Mouse (Mus musculus): Measurements from ENCODE around the gene Clec4a1. TPM values are rescaled to one million over a fixed set of nuclear protein-coding genes. Genes with fewer than 3 reads are reported as not detected.

Gene Clec4a1
- polyA plus RNA-seq, 1 experiment from 2014 or later: 0.13 TPM

DNA sequence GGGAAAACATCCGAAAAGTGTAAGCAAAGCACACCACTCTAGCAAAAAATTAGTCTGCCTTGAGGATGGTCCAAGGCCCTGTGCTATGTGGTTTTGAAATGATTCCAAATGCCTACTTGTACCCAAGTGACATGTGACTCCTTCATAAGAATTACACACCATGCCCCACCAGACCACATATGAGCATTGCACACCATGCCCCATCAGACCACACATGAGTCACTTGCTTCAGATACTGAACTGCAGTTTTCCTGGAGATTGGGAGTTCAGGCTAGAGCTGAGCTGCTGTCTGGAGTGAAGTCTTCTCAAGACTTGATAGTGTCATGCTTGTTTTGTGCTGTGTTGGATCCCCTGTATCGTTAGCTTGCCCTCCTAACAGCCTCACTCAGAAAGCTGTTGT, 32.0 kb upstream of the Clec4a1 start:
- no peaks in the 10 kb centered on the region for H3K9me3 ChIP-seq (ENCODE audit: control insufficient read depth, low read length)
- H3K9ac ChIP-seq (replicated peaks; ENCODE audit: low read depth, low read length): no peak overlapping the region
- no peak for ATAC-seq (ENCODE audit: low read depth)
- WGBS: 93% methylated on average over 2 of the region's 2 CpGs
- no peaks in the 10 kb centered on the region for H3K27me3 ChIP-seq (ENCODE audit: control insufficient read depth, insufficient read depth, low read length)
- no peak overlapping the region for H3K4me2 ChIP-seq (ENCODE audit: low read depth, low read length)
- H3K27ac ChIP-seq (ENCODE audit: low read depth, low read length): no peak overlapping the region
- H3K4me1 ChIP-seq (ENCODE audit: control insufficient read depth, insufficient read depth, low read length): no peaks in the 10 kb centered on the region
- H3K36me3 ChIP-seq (ENCODE audit: control insufficient read depth, insufficient read depth, low read length): peaks cover 42% of the 10 kb centered on the region
- H3K4me3 ChIP-seq (ENCODE audit: low read depth, low read length): no peak overlapping the region

DNA sequence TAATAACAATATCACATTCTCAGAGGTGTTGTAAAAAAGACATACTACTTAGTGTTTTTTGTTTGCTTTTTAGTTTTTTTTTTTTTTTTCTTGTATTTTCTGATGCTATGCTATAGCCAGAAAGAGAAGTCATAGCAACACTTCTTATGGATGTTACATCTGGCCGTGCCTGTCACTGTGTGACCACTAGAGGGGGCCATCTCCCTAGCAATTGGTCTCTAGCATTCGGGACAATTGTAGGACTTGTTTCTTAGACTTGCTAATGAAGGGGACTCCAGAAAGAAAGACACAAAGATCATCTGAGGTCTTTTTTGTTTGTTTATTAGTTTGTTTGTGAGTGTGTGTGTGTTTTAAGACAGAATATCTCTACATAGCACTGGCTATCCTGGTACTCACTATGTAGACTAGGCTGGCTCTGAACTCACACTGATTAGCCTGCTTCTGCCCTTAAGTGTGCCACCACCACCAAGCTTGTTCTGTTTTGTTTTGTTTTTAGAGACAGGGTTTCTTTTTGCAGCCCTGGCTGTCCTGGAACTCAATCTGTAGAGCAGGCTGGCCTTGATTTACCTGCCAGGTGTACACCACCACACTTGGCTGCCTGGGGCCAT, 29.1 kb upstream of the Clec4a1 start:
- peak; percentile 66; the same call in 1 of the 2 replicates for ATAC-seq (ENCODE audit: low read depth)
- H3K4me3 ChIP-seq (ENCODE audit: low read depth, low read length): no peak overlapping the region
- 8% methylated on average over 2 of the region's 2 CpGs for WGBS

DNA sequence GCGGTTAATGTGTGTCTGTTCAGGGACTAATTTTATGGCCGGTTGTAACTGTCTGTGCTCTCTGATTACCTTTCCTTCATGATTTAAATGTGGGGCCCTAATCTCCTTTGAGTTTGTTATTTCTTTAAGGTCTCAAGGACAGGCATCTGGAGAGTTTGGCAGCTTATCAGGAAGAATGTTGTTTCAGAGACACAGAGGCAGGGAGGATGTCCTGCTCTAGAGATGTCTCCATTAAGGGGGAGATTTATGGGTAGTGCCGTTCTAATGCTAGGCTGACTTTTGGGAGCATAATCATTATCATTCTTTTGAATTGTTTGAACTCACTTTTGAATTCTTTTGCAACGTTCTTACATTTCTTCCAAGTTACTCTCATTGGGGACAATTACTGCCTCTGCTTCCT, 1.7 kb upstream of the Clec4a1 start:
- Histone ChIP-seq H3K27ac (ENCODE audit: low read depth, low read length) (no peak overlapping the region), H3K9ac (replicated peaks; ENCODE audit: low read depth, low read length) (no peak overlapping the region), H3K4me3 (ENCODE audit: low read depth, low read length) (no peak overlapping the region), H3K4me2 (ENCODE audit: low read depth, low read length) (no peak overlapping the region), H3K27me3 (ENCODE audit: control insufficient read depth, insufficient read depth, low read length) (no peaks in the 10 kb centered on the region), H3K36me3 (ENCODE audit: control insufficient read depth, insufficient read depth, low read length) (no peaks in the 10 kb centered on the region), H3K4me1 (ENCODE audit: control insufficient read depth, insufficient read depth, low read length) (no peaks in the 10 kb centered on the region), H3K9me3 (ENCODE audit: control insufficient read depth, low read length) (no peaks in the 10 kb centered on the region)
- WGBS: 36% methylated on average over 4 of the region's 4 CpGs
- no peak for ATAC-seq (ENCODE audit: low read depth)

More for the DNA sequence above, 29.1 kb upstream of the Clec4a1 start:
- no peak overlapping the region for H3K27ac ChIP-seq (ENCODE audit: low read depth, low read length)
- H3K4me1 ChIP-seq (ENCODE audit: control insufficient read depth, insufficient read depth, low read length): no peaks in the 10 kb centered on the region
- H3K36me3 ChIP-seq (ENCODE audit: control insufficient read depth, insufficient read depth, low read length): peaks cover 17% of the 10 kb centered on the region
- H3K9ac ChIP-seq (replicated peaks; ENCODE audit: low read depth, low read length): no peak overlapping the region
- H3K9me3 ChIP-seq (ENCODE audit: control insufficient read depth, low read length): no peaks in the 10 kb centered on the region
- H3K4me2 ChIP-seq (ENCODE audit: low read depth, low read length): no peak overlapping the region
- no peaks in the 10 kb centered on the region for H3K27me3 ChIP-seq (ENCODE audit: control insufficient read depth, insufficient read depth, low read length)

DNA sequence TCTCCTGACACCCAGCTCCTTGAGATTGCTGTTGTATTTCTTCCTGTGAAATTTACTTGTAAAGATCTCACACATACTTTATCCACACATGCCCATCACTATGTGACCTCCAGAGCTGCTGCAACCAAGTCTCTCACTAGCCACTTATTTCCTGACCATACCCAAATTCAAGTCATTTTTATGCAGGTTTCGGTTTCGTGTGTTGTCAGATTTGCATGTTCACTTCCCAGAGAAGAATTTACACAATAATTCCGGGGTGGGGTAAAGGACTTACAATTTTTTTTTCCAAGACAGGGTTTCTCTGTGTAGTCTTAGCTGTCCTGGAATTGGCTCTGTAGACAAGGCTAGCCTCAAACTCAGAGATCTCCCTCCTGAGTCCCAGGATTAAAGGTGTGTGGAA, 13.2 kb downstream of the Clec4a1 start:
- 89% methylated on average over 3 of the region's 3 CpGs for WGBS
- no peak for ATAC-seq (ENCODE audit: low read depth)
- Histone ChIP-seq H3K27ac (ENCODE audit: low read depth, low read length) (no peak overlapping the region), H3K9me3 (ENCODE audit: control insufficient read depth, low read length) (no peaks in the 10 kb centered on the region), H3K27me3 (ENCODE audit: control insufficient read depth, insufficient read depth, low read length) (no peaks in the 10 kb centered on the region), H3K9ac (replicated peaks; ENCODE audit: low read depth, low read length) (no peak overlapping the region), H3K4me3 (ENCODE audit: low read depth, low read length) (no peak overlapping the region), H3K4me2 (ENCODE audit: low read depth, low read length) (no peak overlapping the region), H3K36me3 (ENCODE audit: control insufficient read depth, insufficient read depth, low read length) (no peaks in the 10 kb centered on the region), H3K4me1 (ENCODE audit: control insufficient read depth, insufficient read depth, low read length) (no peaks in the 10 kb centered on the region)

DNA sequence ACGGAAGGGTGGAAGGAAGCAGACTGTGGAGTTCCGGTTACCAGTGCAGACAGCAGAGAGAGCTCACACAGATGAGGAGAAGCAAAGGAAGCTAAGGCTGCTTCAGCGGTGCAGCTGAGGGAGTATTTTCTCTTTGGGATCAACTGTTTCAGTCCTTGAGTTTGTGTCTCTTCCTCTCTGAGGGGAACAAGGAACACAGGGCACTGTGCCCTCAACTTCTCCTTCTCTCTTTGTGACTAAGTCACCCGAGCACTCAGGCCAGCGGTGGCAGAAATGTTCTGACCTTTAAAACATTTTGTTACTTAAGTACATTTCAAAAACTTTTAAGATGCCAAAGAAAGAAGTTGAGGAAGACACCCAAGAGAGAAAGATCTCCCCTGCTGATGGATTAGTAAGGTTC, 18.0 kb downstream of the Clec4a1 start:
- ATAC-seq (ENCODE audit: low read depth): no peak
- H3K27ac ChIP-seq (ENCODE audit: low read depth, low read length): no peak overlapping the region
- H3K4me2 ChIP-seq (ENCODE audit: low read depth, low read length): no peak overlapping the region
- no peak overlapping the region for H3K9ac ChIP-seq (replicated peaks; ENCODE audit: low read depth, low read length)
- 86% methylated on average over 5 of the region's 5 CpGs for WGBS
- H3K4me1 ChIP-seq (ENCODE audit: control insufficient read depth, insufficient read depth, low read length): no peaks in the 10 kb centered on the region
- no peak overlapping the region for H3K4me3 ChIP-seq (ENCODE audit: low read depth, low read length)
- no peaks in the 10 kb centered on the region for H3K9me3 ChIP-seq (ENCODE audit: control insufficient read depth, low read length)
- no peaks in the 10 kb centered on the region for H3K27me3 ChIP-seq (ENCODE audit: control insufficient read depth, insufficient read depth, low read length)
- H3K36me3 ChIP-seq (ENCODE audit: control insufficient read depth, insufficient read depth, low read length): no peaks in the 10 kb centered on the region

DNA sequence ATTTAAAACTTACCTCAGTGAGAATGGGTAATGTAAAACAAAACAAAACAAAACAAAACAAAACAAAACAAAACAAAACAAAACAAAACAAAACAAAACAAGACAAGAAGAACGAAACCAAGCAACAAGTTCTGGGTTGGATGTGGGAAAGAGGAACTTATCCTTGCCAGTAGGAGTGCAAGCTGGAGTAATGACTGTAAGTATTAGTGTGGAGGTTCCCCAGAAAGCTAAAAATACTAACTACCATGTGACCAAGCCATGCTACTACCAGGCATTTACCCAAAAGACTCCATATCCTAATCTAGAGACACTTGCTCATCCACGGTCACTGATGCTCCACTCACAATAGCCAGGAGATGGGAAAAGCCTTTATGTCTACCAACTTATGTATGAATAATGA, 25.1 kb downstream of the Clec4a1 start:
- Histone ChIP-seq H3K4me3 (ENCODE audit: low read depth, low read length) (no peak overlapping the region), H3K36me3 (ENCODE audit: control insufficient read depth, insufficient read depth, low read length) (no peaks in the 10 kb centered on the region), H3K9ac (replicated peaks; ENCODE audit: low read depth, low read length) (no peak overlapping the region), H3K27ac (ENCODE audit: low read depth, low read length) (no peak overlapping the region), H3K4me2 (ENCODE audit: low read depth, low read length) (no peak overlapping the region), H3K9me3 (ENCODE audit: control insufficient read depth, low read length) (no peaks in the 10 kb centered on the region), H3K27me3 (ENCODE audit: control insufficient read depth, insufficient read depth, low read length) (no peaks in the 10 kb centered on the region), H3K4me1 (ENCODE audit: control insufficient read depth, insufficient read depth, low read length) (no peaks in the 10 kb centered on the region)
- no peak for ATAC-seq (ENCODE audit: low read depth)
- 94% methylated on average over 2 of the region's 2 CpGs for WGBS

DNA sequence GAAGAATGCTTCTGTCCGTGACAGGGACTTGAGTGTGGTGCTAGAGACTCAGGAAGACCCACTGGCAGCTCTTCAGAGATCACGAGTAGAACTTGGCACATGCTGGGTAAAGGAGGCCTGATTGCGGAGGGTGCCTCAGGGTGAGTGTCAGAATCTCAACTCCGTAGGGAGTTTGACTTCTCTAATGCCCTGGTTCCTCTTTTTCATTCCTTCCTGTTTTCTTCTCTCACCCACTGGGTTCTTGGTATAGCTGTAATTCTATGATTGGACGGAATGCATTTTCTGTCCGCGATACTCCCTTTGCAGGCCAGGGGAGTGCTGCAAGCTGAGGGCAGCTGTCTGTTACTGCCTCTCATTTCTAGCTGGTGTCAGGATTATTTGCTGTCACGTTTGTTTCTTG, 30.8 kb downstream of the Clec4a1 start, which contains the start of gene Clec4a3:
TSS of gene Clec4a3 (plus strand) at position 115 of the 400 bp plus-strand sequence.
- Histone ChIP-seq H3K36me3 (ENCODE audit: control insufficient read depth, insufficient read depth, low read length) (no peaks in the 10 kb centered on the region), H3K9me3 (ENCODE audit: control insufficient read depth, low read length) (no peaks in the 10 kb centered on the region), H3K4me1 (ENCODE audit: control insufficient read depth, insufficient read depth, low read length) (no peaks in the 10 kb centered on the region), H3K27me3 (ENCODE audit: control insufficient read depth, insufficient read depth, low read length) (no peaks in the 10 kb centered on the region), H3K4me3 (ENCODE audit: low read depth, low read length) (no peak within 1 kb of the TSS), H3K9ac (replicated peaks; ENCODE audit: low read depth, low read length) (no peak within 1 kb of the TSS), H3K4me2 (ENCODE audit: low read depth, low read length) (no peak within 1 kb of the TSS), H3K27ac (ENCODE audit: low read depth, low read length) (no peak within 1 kb of the TSS)
- WGBS: 89% methylated on average over 8 of the region's 8 CpGs
- no peak for ATAC-seq (ENCODE audit: low read depth)

DNA sequence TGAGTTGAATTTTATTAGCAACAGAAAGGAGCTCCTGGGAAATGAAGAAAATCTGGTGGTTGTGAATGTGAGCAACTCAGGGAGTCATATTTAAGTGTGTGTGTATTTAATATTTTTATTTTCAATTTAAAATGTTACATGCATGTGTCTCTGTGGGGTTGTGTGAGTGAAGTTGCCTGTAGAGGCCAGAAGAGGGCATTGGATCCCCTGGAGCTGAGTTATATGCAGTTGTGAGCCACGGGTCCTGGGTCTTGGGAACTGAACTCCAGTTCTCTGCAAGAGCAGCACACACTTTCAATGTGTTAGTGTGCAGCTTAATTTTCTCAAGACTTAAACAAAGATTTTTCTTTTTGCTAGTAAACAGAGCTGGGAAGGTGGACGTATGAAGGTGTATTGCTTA, 42.9 kb downstream of the Clec4a1 start:
- Histone ChIP-seq H3K4me2 (ENCODE audit: low read depth, low read length) (no peak overlapping the region), H3K27me3 (ENCODE audit: control insufficient read depth, insufficient read depth, low read length) (no peaks in the 10 kb centered on the region), H3K27ac (ENCODE audit: low read depth, low read length) (no peak overlapping the region), H3K36me3 (ENCODE audit: control insufficient read depth, insufficient read depth, low read length) (no peaks in the 10 kb centered on the region), H3K4me3 (ENCODE audit: low read depth, low read length) (no peak overlapping the region), H3K9me3 (ENCODE audit: control insufficient read depth, low read length) (no peaks in the 10 kb centered on the region), H3K9ac (replicated peaks; ENCODE audit: low read depth, low read length) (no peak overlapping the region), H3K4me1 (ENCODE audit: control insufficient read depth, insufficient read depth, low read length) (no peaks in the 10 kb centered on the region)
- 80% methylated on average over 2 of the region's 2 CpGs for WGBS
- ATAC-seq (ENCODE audit: low read depth): no peak

DNA sequence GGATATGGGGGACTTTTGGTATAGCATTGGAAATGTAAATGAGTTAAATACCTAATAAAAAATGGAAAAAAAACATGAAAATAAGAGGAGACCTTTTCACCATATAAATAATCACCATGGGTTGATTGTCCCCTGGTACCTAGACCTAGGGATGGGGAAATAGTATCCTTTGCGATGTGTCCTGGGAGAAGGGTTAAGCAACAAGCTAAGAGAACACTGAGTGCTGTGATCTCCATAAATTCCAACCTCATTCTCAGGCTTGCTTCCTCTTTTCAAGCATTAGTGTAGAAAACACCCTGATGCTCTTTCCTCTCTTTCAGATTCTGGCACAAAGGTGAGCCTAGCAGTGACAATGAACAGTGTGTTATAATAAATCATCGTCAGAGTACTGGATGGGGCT, 47.4 kb downstream of the Clec4a1 start:
- H3K36me3 ChIP-seq (ENCODE audit: control insufficient read depth, insufficient read depth, low read length): no peaks in the 10 kb centered on the region
- no peak overlapping the region for H3K4me2 ChIP-seq (ENCODE audit: low read depth, low read length)
- 90% methylated on average over 2 of the region's 2 CpGs for WGBS
- no peak overlapping the region for H3K4me3 ChIP-seq (ENCODE audit: low read depth, low read length)
- ATAC-seq (ENCODE audit: low read depth): no peak
- no peaks in the 10 kb centered on the region for H3K4me1 ChIP-seq (ENCODE audit: control insufficient read depth, insufficient read depth, low read length)
- H3K9ac ChIP-seq (replicated peaks; ENCODE audit: low read depth, low read length): no peak overlapping the region
- H3K27me3 ChIP-seq (ENCODE audit: control insufficient read depth, insufficient read depth, low read length): no peaks in the 10 kb centered on the region
- H3K27ac ChIP-seq (ENCODE audit: low read depth, low read length): no peak overlapping the region
- H3K9me3 ChIP-seq (ENCODE audit: control insufficient read depth, low read length): no peaks in the 10 kb centered on the region
